Mouse (Mus musculus) lung, postnatal 36 days (tissue): ENCODE data around the gene Mill2.
A peak's percentile ranks its signal among the peaks of the same experiment; 100 is the strongest.

Source experiments
- DNase-seq: peaks from one replicate; pipeline ENCODE4 v3.0.0; 2022; ENCODE audit warnings: mixed read lengths

Mill2 gene

DNA sequence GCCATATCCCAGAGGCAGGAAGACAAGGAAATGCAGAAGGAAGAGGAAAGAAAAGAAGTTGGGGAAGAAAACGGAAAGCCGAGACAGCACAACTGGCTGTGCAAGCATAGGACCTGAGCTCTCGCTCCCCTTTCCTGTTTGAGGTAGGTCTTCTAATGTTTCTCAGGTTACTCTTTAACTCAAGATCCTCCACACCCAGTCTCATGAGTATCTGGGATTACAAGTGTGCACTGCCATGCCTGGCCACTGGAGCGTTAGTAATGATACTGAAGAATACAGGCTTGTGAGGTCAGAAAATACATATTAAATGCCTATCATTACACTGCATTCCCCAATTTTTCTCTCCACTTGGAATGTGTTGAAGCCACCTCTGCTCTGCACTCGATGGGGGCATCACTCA, 35.6 kb downstream of the Mill2 start:
- DNase-seq, result no peak

GRCm38 (mm10) chr7:18878691-18879090, 38.9 kb downstream of the Mill2 start:
- DNase-seq, result no peak

GRCm38 (mm10) chr7:18883991-18884744, 44.4 kb downstream of the Mill2 start:
- peak; percentile 67 for DNase-seq

GRCm38 (mm10) chr7:18884745-18885422, 45.1 kb downstream of the Mill2 start:
- no peak for DNase-seq

GRCm38 (mm10) chr7:18886963-18887362, 47.2 kb downstream of the Mill2 start:
- no peak for DNase-seq

- no peak for DNase-seq
Measured at GRCm38 (mm10) chr7:18890848-18891247, 51.1 kb downstream of the Mill2 start.

GRCm38 (mm10) chr7:18891872-18892599, 52.3 kb downstream of the Mill2 start:
- peak; percentile 92 for DNase-seq

GRCm38 (mm10) chr7:18893009-18893408, 53.2 kb downstream of the Mill2 start:
- no peak for DNase-seq

DNA sequence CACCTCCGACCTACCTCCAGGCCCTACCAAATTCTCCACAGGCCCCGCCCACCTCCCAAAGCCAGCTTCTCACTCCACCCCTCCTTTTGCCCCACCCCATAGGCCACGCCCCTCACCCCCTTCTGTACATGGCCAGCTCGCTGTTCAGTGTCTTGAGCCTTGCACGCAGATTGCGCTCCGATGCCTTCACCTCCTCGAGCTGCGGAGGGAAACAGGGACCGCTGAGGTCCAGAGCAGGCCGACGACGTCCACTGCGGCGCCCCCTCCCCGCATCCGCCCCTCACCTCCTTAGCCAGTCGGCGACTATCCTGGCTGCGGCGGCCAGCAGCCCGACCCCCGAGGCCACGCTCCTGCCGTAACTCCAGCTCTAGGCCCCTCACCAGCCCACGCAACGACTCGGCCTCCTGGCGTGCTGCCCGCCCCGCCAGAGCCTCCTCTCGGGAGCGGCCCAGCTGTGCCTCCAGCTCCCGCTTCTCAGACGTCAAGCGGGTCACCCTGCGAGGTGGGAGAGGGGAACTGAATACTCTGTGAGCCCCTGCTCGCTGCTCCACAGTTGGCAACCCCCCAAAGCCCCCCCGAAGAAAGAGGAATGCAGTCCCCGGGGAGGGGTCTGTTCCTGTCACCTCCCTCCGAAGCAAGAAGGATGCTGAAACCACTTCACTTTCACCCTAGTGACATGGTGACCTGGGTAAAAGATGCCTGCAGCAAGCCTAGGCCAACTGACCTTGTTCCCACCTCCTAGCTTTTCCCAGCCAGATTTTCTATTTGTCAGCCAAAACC, 54.1 kb downstream of the Mill2 start:
- DNase-seq, result peak; percentile 82

DNA sequence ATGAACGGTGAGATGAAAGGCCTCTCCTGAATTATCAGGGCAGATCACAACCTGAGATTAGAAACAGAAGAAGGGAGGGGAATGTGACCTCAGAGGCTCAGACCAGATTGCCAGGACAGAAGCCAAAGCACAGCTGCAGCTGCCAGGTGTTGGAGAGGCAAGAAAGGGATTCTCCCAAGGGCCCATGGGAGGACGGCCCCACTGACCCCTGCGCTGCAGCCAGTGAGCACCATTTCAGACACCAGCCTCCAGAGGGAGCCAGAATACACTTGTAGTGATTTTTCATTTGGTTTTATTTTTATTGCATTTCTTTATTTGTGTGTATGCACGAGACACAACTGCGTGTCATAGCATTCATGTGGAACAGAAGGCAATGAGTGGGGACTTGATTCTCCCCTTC, 56.8 kb downstream of the Mill2 start:
- DNase-seq, result peak; percentile 61

DNA sequence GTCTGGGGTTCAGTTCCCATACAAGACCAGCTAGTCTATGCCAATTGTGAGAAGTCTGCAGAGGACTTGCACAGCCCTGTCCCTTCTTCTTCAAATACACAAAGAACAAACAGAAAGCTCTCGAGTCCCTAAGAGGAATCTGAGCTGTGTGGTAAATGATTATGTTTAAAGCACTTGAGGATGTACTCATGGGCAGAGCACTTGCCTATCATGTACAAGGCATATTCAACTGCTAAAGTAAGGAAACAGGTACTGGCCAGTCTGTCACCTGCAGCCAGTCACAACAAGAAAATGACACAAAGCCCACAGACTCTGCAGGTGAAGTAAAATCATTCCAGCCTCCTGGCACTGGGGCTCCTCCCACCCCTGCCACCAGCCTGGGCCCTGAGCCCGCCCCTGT, 60.7 kb downstream of the Mill2 start:
- no peak for DNase-seq

DNA sequence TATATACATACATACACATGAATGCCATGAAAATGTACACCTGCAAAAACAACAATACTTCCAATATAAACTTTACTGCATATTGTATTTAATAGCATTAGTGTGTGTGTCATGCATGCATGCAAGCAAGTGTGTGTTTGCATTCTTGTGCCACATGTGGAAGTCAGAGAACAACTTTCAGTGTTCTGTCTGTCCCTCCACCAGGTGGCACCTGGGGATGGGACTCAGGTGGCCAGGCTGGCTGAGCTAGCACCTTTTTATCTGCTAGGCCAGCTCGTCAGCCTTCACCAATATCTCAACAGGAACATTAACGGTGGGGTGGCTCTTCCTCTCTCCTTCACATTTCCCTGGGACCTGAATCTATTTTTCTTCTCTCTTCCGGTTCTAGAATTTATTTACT, 62.7 kb downstream of the Mill2 start:
- DNase-seq, result no peak

- no peak for DNase-seq
Measured at GRCm38 (mm10) chr7:18904971-18905370, 65.2 kb downstream of the Mill2 start.

- no peak for DNase-seq
Measured at GRCm38 (mm10) chr7:18909797-18910196, 70.0 kb downstream of the Mill2 start.

DNA sequence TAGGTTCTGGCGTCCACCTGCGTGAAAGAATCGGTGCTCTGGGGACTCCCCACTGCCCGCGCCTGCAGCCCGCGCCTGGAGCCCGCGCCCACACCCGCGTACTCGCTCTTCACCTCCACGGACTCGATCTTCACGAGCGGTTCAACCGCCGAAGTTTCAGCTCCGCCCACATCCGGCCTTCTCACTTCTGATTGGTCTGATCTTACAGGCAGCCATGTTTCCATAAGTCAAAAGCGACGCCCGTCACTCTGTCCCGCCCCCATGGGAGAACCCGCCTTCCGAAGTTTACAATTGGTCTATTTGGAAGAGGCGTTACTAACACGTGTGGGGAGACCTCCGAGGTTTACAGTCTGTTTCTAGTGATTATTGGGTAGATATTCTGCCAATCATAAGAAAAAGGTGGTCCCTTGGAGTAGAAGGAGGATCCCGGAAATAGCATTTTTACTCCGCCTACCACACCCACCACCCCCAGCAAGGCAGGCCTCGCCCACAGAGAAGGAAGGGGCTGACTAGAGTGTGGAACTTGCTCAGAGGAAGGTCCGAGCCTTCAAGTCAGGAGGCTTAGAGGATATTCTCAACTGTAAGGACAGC, 70.6 kb downstream of the Mill2 start, which contains the start of gene Ccdc61:
Gene Ccdc61 (minus strand): TSS at position 175 of the 591 bp plus-strand sequence.
- peak; percentile 99 for DNase-seq
